Mouse (Mus musculus) ovary, postnatal 14 days (tissue): ENCODE measurements around the gene Fam20a.

Experiments used
- DNase-seq: peaks from one replicate; pipeline ENCODE4 v3.0.0; 2022; ENCODE audit warnings: low spot score

The Fam20a gene

DNA sequence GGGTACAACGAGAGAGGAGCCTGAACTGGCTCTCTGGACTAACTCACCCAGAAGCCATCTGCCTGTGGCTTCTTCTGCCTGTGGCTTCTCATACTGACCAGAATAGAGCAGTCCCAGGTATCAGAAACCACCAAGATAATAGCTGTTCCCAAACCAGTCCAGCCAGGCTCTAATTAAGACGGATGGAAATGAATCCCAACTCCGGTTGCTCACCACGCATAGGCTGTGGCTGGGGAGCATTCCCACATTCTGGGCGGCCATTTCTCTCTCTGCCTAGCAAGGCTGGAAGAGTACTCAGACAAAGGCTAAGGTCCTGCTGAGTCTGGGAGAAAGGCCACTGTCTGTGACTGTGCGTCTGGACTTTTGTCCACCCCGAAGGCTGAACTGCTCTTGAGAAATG is 5.1 kb downstream of the Fam20a start:
- DNase-seq = no peak

DNA sequence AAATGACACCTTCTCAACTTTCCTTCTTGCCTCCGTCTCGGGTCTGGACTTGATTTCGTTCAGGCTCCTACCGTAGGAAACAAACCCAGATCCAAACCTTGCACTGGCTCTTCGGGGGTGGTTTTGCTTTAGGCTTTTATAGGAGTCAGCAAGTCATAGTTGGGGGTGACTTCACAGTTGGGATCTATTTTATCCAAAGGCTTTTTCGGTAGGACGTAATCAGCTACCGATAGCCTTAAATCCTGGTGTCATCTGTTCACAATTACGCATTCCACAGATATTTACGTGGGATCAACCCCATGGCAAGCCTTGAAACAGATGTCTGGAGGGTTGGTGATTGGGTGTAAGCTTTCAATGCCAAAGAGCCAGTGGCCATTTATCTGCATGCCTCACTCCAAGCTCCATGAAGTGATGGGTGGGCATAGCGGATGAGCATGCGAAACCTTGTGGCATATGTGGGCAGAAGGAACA is 6.7 kb downstream of the Fam20a start:
- no peak for DNase-seq

DNA sequence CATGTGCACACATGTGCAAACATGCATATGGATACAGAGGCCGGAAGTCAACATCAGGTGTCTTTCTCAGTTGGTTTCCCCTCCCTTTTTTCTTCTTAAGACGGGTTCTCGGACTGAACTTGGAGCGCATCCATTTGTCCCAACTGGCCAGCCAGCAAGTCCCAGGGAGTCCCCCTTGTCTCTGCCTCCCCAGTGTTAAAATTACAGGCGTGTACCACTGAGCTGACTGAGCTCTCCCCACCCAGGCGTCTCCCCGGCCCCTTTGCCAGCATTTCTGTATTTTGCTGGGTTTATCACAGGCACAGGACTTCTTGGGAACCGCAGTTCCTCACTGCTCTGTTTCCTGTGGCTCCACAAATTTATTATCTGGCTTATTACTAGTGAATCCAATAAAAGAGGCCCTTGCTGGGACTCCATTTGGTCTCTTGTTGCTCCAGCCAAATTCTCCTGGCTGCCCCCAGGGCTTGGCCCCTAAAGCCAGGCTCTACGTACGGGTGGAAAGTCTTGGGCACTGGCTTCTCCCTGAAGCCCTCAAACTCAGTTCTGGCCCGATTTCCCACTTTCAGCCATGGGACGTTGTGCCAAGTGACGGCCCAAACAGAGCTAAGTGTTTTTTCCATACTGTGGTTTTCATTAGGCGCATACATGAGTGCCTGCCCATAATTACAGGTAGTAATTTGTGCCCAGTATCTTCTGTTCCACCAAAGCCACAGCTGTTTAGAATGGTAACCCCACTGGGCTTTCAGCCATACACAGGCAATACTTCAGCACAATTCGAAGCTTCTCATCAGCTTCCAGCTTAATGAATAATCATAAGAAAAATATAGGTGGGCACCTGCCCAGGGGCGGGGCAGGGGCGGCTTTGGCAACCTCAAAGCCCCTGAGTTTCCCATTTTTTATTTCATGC is 7.5 kb downstream of the Fam20a start:
- DNase-seq = no peak

DNA sequence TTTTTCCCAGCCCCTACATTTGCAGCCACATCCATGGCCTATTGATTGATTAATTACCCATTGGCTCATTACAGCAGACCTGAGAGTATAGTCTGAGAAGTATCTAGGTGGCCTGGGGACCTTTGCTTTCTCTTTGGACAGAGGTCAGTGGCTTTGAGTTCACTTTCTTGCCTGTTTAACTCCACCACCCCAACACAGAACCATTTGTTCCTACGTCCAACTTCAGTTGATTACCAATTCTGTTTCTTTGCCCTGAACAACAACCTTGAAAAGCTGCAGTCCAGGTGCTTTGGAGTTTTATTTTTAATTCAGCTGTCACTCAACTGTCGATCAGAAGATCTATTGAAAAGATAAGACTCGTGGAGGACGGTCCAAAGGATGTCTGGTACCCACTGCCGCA is 12.6 kb downstream of the Fam20a start:
- DNase-seq = no peak

DNA sequence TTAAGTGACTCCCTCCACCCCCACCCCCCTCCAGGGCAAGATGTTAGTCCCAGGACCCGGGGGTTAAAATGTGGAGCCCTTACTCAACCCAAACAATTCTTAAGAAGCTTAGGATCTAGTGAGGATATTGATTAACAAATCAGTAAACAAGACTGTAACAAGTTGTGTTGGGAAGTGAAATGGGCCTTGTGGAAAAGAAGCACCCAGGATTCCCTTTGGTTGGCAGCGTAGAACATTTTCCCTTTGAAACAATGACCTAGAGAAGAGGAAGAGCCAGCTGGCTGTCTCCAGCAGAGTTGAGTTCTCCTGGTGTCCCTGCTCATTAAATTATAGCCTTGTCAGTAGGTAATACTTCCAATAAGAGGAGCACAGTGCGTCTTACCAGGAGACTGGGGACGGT is 13.3 kb downstream of the Fam20a start:
- DNase-seq = no peak

DNA sequence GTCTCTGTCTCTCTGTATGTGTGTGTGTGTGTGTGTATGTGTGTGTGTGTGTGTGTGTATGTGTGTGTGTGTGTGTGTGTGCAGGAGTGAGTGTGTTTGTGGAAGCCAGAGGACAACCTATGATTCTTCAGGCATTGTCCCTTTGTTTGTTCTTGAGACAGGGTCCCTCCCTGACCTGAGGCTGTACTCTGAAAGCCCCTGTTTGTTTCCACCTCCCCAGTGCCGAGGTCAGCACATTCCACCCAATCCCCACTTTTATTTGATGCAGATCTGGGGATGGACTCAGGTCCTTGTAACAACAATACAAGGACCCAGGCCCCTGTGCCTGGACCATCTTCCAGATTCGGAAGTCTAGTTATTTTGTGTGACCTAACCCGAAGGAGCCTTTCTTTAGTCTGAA is 14.6 kb downstream of the Fam20a start:
- DNase-seq = no peak

DNA sequence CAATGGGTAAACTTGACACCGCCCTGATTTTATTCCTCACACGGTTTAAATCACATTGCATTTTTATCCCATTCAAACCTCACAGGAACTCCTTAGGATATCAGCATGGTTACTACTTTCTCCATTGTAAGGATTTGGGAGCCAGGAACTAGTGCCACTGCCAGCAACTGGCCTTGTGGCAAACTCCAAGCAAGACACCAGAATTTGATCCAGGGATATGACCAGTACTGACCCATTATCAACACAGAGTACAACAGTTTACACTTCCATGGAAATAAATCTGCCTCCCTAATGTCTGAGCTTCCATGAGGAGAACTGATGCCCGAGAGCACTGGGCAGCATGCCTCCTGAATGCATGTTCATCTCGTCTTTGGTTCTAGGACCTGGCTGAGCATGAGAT is 15.5 kb downstream of the Fam20a start:
- DNase-seq = no peak

DNA sequence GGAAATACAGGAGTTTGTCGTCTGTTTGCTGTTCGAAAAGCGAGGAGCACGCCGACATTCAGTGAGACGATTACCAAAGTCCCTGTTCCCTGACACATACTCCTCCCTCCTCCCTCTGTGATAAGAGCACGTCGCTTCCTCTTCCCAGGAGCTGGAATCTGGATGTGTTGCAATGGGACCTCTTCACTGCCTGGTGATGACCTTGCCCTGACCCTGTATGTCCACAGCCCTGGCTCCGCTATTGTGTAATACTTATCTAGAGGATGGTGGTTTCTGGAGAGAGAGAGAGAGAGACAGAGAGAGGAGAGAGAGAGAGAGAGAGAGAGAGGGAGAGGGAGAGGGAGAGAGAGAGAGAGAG is 16.0 kb downstream of the Fam20a start:
- DNase-seq = no peak

DNA sequence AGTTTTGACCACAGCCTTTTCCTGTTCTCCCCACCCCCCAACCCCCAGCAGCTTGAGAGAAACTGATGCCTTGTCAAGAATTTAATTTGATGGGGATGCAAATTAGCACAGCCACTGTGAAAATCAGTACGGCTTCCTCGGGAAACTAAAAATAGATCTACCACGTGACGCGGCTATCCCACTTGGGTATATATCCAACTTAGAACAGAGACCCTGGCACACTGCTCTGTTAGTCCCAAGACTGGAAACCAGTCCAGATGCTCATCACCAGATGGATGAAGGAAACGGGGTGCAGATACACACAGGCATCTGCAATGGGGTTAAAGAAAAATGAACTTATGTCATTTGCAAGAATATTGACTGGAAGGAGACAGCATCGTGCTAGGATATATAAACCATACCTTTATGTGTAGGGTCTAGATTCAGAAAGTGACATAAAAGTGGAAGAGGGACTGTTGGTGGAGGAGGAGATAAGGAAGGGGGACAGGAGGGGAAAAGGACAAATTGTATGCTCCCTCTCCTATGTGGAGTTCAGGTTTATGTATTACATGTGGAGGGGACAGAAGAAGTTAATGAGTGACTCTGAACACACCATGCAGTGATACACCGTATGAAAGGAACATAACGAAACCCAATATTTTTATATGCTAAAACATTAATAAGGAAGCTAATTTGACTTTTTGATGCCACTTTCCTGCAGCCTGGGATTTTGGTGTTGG is 16.6 kb downstream of the Fam20a start:
- no peak for DNase-seq

DNA sequence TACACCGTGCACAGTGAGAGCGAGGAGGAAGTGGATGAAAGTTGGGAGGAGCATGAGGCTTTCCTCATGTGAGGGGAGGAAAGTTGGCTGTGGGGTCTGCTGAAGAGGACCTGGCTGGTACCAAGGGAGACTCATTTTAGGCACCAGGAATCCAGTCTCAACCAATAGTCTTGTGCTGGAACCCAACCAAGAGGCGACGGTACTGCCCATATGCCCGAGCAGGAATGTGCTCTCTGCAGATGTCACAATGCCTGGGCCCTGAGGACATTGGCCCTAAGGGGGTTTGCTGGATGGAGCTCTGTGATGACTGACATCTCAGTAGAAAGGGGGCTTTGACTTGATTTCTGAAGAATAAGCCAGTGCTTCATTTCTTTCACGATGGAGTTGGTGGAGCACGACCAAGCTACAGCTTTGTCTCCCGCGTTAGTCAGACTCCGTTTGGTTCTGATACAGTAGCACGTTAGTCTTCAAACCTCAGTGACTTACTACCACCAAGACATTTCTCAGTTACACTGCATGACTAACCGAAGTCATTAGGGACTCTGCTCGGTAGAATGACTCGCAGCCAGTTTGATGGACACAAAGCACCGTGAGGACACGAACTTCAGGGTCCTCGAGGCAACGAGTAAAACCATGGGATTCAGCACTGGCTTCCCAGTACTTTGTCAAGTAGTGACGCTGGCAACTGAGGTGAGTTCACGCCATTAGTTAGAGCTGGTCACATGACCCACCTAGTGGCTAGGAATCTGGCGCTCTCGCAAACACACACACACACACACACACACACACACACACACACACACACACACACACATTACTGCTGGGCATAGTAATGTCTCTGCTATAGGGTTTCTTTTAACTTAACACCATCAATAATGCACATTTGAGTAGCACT is 17.5 kb downstream of the Fam20a start:
- DNase-seq = no peak

DNA sequence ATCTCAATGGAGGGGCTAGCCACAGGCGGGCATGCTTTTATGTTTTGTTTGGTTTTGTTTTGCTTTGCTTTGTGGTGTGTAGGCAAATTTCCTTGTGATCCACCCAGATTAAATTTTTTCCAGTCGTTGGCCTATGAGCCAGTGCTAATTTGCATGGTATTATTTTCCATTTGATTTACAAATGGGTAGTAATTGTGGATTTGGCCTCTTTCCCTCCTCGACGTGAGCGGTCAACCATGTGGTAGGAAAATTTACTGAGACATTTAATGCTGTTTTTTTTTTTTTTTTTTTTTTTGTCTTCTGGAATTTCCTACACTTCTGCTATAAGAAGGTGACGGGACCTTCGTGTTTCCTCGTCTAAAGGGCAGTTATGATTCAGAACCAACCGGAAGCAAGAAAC is 18.2 kb downstream of the Fam20a start:
- no peak for DNase-seq

DNA sequence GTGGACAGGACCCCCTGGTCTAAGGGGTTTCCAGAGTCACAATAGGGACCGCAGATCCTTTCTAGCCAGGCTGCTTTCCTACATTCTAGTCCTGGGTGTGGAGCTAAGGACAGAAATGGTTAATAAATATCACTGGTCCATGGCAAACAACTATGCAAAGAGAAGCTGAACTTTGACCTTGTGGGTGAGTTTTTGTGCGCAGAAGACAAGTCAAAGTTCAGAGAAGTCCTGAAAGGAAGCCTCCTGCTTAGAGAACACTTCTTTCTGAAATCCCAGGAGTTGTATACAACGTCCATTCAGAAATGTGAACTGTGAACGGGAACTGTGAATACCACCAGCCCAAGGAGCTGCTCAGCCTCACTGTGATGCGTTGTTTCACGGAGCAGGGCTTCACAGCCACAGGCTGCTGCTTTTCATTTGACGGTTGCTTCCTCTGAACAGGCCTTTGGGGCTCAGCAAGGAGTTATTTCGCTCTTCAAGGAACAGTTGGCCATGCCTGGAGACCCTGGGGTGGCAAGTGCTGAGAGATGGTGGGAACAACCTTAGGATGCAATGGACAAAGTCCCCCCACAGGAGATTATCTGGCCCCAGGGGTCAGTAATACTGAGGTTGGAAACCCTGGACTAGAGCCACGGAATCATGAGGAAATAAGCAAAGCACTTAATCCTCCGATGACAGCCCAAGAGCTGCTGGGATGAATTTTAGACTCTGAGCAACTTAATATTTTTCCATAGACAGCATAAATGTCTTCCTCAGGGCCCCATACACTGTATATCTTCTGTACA is 19.9 kb downstream of the Fam20a start:
- no peak for DNase-seq

DNA sequence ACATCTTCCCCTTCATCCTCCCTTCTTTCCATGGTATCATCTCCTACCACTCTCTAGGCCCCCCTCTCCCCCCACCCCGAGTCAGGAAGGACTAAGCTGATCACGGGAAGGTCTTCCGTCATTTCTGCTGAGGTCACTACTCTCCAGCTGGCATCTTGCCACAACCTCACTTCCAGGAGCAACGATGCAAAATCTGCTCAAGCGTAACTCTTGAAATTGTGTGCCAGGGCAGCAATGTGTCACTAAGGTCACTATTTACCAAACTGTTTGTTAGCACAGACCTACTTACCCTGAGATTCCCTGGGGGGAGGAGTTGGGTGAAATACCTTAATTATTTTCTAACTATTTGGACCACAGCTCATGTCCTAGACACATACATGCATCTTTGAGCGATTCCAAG is 21.3 kb downstream of the Fam20a start:
- no peak for DNase-seq

DNA sequence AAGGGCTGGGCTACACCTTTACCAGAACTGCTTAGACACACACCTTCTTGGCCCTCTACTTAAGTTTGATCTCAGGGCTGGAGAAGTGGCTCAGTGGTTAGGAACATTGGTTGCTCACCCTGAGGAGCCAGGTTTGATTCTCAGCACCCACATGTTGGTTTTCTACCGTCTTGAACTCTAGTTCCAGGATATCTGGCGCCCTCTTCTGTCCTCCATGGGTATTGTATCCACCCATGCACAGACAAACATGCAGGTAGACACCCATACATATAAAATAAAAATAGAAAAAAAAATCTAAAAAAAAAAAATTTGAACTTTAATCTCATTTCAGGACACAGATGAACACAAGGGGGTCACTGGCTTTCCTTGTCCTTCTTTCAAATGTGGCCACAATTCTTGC is 22.3 kb downstream of the Fam20a start:
- no peak for DNase-seq

DNA sequence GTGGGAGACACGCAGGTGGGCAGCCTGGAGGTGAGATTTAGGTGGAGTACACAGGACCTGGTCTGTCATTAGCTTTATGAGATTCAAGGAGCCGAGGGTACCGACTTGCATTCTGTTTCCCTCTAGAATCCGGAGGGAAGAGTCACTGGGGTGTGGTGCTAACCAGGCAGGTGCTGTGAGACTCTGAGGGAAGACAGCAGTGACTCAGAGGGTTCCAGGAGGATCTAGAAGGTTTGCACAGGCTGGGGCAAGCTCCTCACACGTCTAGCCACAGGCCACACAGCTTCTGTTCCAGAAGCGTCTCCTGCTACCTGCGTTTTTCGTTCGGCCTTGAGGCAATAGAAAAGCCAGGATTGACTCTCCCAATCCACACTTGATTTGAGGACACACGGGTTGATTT is 23.3 kb downstream of the Fam20a start:
- no peak for DNase-seq

DNA sequence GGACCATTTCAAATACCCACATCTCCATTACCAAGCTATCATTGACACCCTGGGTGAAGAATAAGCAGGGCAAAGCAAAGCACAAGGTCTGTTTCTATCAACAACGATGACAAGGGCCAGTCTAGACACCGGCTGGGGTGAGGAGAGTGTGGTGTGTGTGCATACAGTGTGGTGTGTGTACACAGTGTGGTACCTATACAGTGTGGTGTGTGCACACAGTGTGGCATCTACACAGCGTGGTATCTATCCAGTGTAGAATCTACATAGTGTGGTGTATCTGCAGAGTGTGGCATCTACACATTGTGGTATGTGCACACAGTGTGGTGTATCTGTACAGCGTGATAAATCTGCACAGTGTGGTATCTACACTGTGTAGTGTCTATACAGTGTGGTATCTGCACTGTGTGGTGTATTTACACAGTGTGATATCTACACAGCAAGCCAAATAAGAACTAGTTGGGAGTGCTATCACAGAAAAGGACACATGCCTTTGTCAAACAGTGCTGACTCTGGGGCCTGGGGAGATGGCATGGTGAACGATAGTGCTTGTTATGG is 24.9 kb downstream of the Fam20a start:
- DNase-seq = no peak

DNA sequence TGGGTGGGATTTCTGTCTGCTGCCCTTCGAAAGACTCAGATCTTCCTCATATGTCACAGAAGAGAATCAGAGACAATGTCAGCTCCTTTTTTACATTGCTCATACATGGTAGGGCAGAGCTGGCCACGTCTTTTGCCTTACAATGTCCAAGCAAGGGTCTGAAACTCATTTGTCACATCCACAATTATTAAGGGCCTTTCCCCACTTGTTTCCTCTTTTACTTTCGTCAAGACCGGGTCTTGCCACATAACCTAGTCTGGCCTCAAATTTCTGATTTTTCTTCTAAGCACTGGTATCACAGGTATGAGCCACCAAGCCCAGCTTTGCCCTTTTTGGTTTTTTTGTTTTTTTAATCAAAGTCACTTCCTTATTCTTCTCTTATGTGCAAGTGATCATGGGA is 25.6 kb downstream of the Fam20a start:
- DNase-seq = no peak

DNA sequence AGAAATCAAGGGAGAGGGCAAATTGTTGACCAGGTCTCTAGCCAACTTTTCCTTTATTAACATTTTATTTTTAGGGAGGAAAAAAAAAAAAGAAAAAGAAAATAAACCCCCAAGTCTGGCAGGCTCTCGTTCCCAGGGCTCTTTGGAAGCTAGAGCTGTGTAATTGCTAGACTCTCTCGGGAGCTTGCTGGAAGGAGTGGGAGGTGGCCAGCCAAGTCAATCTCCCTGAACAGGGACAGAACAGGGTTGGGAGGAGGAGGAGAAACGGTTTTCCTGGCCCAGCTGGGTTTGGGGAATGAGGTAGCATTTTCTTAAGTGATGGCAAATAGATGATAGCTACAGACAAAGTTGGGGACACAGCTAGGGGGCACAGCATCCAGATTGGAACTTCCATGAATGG is 29.3 kb downstream of the Fam20a start:
- DNase-seq = no peak

DNA sequence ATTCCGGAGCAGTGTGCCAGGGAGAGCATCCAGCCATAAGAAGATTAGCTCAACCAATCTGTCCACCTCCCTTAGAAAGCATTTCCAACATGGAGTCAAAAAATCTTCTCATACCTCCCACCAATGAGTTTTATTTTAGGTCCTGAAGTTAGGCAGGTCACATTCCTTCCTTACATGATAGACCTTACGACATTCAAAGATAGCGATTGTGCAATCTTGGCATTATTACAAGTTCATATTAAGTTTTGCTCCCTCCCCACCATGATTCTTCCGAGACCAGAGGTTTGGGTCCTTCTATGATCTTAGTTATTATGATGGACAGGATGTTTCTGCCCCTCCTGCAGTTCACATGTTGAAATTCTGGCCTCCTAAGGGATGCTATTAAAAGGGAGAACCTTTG is 32.5 kb downstream of the Fam20a start:
- no peak for DNase-seq

DNA sequence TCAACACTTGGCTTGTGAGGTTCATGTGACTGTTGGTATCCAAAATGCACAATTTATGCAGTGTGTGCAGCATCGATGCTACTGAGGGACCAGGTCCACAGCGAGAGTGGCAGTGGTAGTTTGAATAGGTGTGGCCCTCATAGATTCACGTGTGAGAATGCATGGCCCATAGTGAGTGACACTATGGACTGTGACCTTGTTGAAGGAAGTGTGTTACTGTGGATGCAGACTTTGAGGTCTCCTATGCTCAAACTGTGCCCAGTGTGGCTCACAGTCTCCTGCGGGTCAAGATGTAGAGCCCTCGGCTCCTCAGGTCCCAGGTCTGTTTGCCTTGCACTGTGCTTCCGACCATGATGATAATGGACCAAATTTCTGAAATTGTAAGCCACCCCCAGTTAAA is 39.9 kb downstream of the Fam20a start:
- DNase-seq = no peak

DNA sequence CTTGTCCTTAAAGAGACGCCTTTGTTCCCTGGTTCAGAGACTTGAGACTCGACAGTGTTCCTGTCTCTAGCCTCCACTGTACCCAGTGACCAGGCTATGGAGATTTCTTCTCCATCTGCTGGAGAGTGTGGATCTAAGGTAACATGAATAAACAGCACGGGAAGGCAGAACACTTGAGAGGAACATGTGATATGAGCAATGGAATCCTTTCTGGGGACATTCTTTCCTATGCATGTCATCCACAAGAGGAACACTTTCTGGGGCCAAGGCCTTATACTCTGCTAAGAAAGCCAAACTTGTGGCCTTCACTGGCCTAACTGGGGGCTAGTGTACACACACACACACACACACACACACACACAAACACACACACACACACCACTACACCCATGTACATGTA is 40.5 kb downstream of the Fam20a start:
- DNase-seq = no peak
